Mouse (Mus musculus) liver, postnatal 0 days (tissue): ENCODE measurements around the gene Cpm.

Experiments used
- CTCF ChIP-seq: sonication (generic); IDR thresholded peaks from 2 replicates; pipeline ENCODE4 v1.5.1; 2016; ENCODE audit warnings: antibody characterized with exemption, low read depth
- EP300 ChIP-seq: IDR thresholded peaks from 2 replicates; pipeline ENCODE4 v1.6.1; 2016; ENCODE audit warnings: antibody characterized with exemption, low read depth, mild to moderate bottlenecking

DNA sequence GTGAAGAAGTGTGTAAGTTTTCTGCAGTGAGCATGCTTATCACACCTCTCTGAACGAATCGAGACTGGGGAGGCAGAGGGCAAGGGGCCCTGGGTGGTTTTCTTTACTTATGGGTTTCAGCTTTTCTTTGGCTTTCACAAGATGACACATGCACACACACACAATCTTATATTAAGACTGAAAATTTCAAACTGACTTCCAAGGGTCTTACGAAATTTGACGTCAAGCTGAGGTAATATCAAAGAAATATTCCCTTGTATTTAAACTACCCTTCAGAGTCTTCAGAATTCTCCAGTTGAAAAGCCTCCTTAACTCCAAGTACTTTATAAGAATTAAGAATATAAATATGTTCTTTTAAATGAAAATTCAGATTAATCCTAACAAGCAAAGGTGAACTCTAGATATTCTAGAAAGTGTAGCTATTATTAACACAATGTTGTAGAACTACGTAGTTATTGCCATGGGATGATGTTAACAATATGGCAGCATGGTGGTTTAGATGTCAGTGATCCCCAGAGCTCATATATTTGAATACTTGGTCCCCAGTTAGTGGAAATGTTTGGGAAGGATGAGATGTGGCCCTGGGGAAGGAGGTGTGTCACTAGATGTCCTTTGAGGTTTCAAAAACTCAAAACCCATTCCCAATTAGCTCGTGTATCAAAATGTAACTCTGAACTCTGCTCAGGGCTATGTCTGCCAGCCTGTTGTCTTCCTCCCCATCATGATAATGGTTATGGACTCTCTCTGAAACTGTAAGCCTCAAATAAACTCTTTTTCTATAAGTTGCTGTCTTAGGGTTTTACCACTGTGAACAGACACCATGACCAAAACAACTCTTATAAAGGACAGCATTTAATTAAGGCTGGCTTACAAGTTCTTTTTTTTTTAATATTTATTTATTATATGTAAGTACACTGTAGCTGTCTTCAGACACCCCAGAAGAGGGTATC lies 44.5 kb upstream of the Cpm start:
- TF ChIP-seq CTCF (no peak), EP300 (no peak)
